Comparison of ENCODE assay signal across 14 mouse cellular contexts in genomic region chr2:144123395-144124034, GRCm38 (mm10).
DNase-seq lines count a peak whose midpoint lies in the region; ATAC-seq and TF ChIP-seq lines count a peak whose summit lies in the region.
"Had no signal": no experiment of that assay in that cellular context is flagged by ENCODE, and none has a peak within 500 bp of the region (broad histone marks: within the 10 kb centered on the region; RNA-seq: fewer than 3 reads in every experiment).

No protein-coding gene starts in this region.

- peak; percentile 32 for DNase-seq in gastrocnemius, adult 2 months
- no peak for DNase-seq in gastrocnemius, postnatal 36 days
- peak; percentile 35 for DNase-seq in embryo, embryonic 10.5 days (ENCODE audit: low spot score)
- peak; percentile 65 for DNase-seq in lung, postnatal 10 days
- DNase-seq in layer of hippocampus, adult 18-20 months (ENCODE audit: low spot score in 2 of 2): no peak
- DNase-seq in layer of hippocampus, postnatal 10 days (ENCODE audit: low spot score in 2 of 2): no peak
- no peak for DNase-seq in thymus, postnatal 36 days
- DNase-seq: B cell, adult 2 months; cerebellum, postnatal 36 days; forebrain, postnatal 0 days; layer of hippocampus, adult 9-11 months had no signal

- no peaks in the 10 kb centered on the region for H3K36me3 ChIP-seq in heart, embryonic 13.5 days
- H3K36me3 ChIP-seq: liver, embryonic 15.5 days had no signal

- intact Hi-C loops in gastrocnemius, adult 2 months (cut with DNase I): no loop called here
- intact Hi-C loops in gastrocnemius, postnatal 36 days (cut with DNase I): no loop called here

- H3K27me3 ChIP-seq in heart, embryonic 13.5 days (replicated peaks): no peaks in the 10 kb centered on the region
- H3K27me3 ChIP-seq: liver, embryonic 15.5 days had no signal

- peak overlapping the region; percentile 82 for H3K27ac ChIP-seq in gastrocnemius, adult 2 months
- peak overlapping the region; percentile 69 for H3K27ac ChIP-seq in heart, embryonic 13.5 days (replicated peaks)
- H3K27ac ChIP-seq: liver, embryonic 15.5 days had no signal

- H3K4me1 ChIP-seq in heart, embryonic 13.5 days: peaks cover 23% of the 10 kb centered on the region
- H3K4me1 ChIP-seq: liver, embryonic 15.5 days had no signal

- H3K9me3 ChIP-seq in heart, embryonic 13.5 days: no peaks in the 10 kb centered on the region
- H3K9me3 ChIP-seq: liver, embryonic 15.5 days had no signal

- peak overlapping the region; percentile 31 for H3K4me2 ChIP-seq in heart, embryonic 13.5 days
- H3K4me2 ChIP-seq: liver, embryonic 15.5 days had no signal

- 52% methylated on average over 8 of the region's 8 CpGs for WGBS in heart, embryonic 13.5 days

- peak overlapping the region; percentile 51 for H3K4me3 ChIP-seq in gastrocnemius, adult 2 months
- H3K4me3 ChIP-seq in heart, embryonic 13.5 days: no peak overlapping the region
- H3K4me3 ChIP-seq: liver, embryonic 15.5 days had no signal

- no peak for ATAC-seq in heart, embryonic 13.5 days (ENCODE audit: extremely low read depth, insufficient number of reproducible peaks, low FRiP score, low TSS enrichment)
- ATAC-seq: forebrain, postnatal 0 days; hindbrain, embryonic 16.5 days had no signal

- H3K9ac ChIP-seq in heart, embryonic 13.5 days: no peak overlapping the region
- H3K9ac ChIP-seq: forebrain, postnatal 0 days; liver, embryonic 15.5 days had no signal

- no peak for TF ChIP-seq CTCF in gastrocnemius, adult 2 months (IDR thresholded peaks at IDR 0.05)

Comparison
In these comparisons a context has a peak if more than half of its experiments do, and no peak if none do; other contexts are left out.
1. DNase-seq: peak in gastrocnemius, adult 2 months (single experiment), embryo, embryonic 10.5 days (single experiment) and lung, postnatal 10 days (single experiment); none in gastrocnemius, postnatal 36 days (0 of 2), layer of hippocampus, adult 18-20 months (0 of 2), layer of hippocampus, postnatal 10 days (0 of 2) and thymus, postnatal 36 days (0 of 2).